Mouse (Mus musculus) forebrain, embryonic 13.5 days (tissue): ENCODE measurements around the gene Chrd. TPM values are rescaled to one million over a fixed set of nuclear protein-coding genes. Genes with fewer than 3 reads are reported as not detected.

Experiments
- ATAC-seq: fragments of 200-750 bp; cut with Nextera tagmentation; 2 replicates; pipeline ENCODE4 v1.8.0; 2017
- H3K27ac ChIP-seq: fragments of 300-500 bp; sonication (generic); 2 replicates; pipeline ENCODE4 v1.5.1; 2015; ENCODE audit warnings: inconsistent platforms, mild to moderate bottlenecking, moderate library complexity
- H3K27me3 ChIP-seq: fragments of 300-500 bp; sonication (generic); 2 replicates; pipeline ENCODE4 v1.6.1; 2015; ENCODE audit warnings: mild to moderate bottlenecking, inconsistent platforms
- H3K36me3 ChIP-seq: fragments of 300-500 bp; sonication (generic); 2 replicates; pipeline ENCODE4 v1.6.1; 2015; ENCODE audit warnings: mild to moderate bottlenecking, inconsistent platforms; ENCODE audit not compliant: poor library complexity, severe bottlenecking
- H3K4me1 ChIP-seq: fragments of 300-500 bp; sonication (generic); 2 replicates; pipeline ENCODE4 v1.6.1; 2015; ENCODE audit warnings: inconsistent platforms
- H3K4me2 ChIP-seq: fragments of 300-500 bp; sonication (generic); 2 replicates; pipeline ENCODE4 v1.6.1; 2015; ENCODE audit warnings: inconsistent platforms, mild to moderate bottlenecking, moderate library complexity
- H3K4me3 ChIP-seq: fragments of 300-500 bp; sonication (generic); 2 replicates; pipeline ENCODE4 v1.5.1; 2015; ENCODE audit warnings: mild to moderate bottlenecking, inconsistent platforms
- H3K9ac ChIP-seq: fragments of 300-500 bp; sonication (generic); 2 replicates; pipeline ENCODE4 v1.6.1; 2015; ENCODE audit warnings: mild to moderate bottlenecking, inconsistent platforms
- H3K9me3 ChIP-seq: fragments of 300-500 bp; sonication (generic); replicated peaks from 2 replicates; pipeline ENCODE4 v1.6.1; 2016; ENCODE audit warnings: inconsistent platforms
- WGBS: fragments of 180-500 bp; shearing (Covaris S2); methylation state at CpG from one replicate; pipeline ENCODE4 v1.1.7; 2015; 5-methylcytosine and 5-hydroxymethylcytosine counted together
- polyA plus RNA-seq: library from polyadenylated mRNA; unstranded; fragments of >200 nt; fragmentation: Nextera tagmentation; extraction: Ambion mirVana; gene quantifications from 2 replicates; pipeline ENCODE4 v1.2.1, GENCODE M21; 2015

The Chrd gene
- 1.8 and 2.8 TPM in 2 replicates for polyA plus RNA-seq

DNA sequence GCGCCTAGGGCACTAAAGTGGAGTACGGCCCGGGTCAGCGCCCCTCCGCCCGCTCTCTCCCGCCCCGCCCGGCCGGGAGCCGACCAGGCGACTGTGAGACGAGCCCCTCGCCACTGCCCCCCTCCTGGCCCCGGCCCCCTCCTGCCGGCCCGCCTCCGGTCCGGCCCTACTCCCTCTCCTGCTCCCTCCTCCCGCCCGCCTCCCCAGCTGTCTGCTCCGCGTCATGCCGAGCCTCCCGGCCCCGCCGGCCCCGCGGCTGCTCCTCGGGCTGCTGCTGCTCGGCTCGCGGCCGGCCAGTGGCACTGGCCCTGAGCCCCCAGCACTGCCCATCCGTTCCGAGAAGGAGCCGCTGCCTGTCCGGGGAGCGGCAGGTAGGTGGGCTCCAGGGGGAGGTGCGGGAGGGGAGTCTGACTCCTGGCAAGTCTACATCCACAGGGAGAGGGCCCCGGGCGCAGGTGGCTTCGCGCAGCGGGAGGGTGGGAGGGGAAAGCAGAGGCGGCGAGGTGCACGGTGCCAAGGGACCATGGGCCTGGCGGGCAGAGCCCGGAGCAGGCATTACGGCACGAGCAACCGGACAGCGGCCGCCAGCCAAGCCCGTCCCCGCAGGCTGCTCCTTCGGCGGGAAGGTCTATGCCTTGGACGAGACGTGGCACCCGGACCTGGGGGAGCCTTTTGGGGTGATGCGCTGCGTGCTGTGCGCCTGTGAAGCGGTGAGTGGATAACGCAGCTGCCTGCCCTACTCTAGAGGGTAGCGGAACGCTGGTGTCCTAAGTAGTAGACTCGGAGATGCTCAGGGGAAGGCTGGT lies at the start of gene Chrd:
Gene Chrd, plus strand, starts transcription at position 203 of the 806 bp plus-strand sequence.
- H3K4me1 ChIP-seq = peaks cover 14% of the 10 kb centered on the region
- peak within 1 kb of the TSS; percentile 81 for H3K9ac ChIP-seq
- H3K36me3 ChIP-seq = no peaks in the 10 kb centered on the region
- peaks cover 33% of the 10 kb centered on the region for H3K27me3 ChIP-seq
- H3K27ac ChIP-seq = peak within 1 kb of the TSS; percentile 14; the same call in 1 of the 2 replicates
- peak; percentile 79 for ATAC-seq
- under 1% methylated on average over 50 of the region's 70 CpGs for WGBS
- peak within 1 kb of the TSS; percentile 94 for H3K4me2 ChIP-seq
- H3K4me3 ChIP-seq = peak within 1 kb of the TSS; percentile 61
- H3K9me3 ChIP-seq = no peaks in the 10 kb centered on the region

DNA sequence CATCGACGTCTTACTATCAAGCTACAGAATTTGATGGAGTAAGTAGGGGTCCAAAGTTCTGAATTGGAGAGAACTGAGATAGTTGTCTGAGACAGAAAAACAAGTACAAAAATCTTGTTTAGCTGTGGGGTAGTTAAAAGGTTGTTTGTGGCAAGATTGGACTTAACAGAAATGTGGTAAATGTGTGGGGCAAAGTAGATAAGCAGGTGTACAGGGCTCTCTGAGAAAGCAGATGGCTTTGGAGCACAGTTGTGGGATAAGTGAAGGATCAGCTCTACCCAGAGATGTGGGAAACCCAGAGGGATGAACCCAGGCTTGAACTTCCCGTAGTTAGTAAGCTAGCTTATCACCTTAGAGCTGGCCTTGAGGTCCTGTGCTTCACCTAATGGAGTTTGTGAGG lies 42.2 kb upstream of the Chrd start:
- Histone ChIP-seq H3K9me3 (no peaks in the 10 kb centered on the region), H3K27me3 (no peaks in the 10 kb centered on the region), H3K36me3 (peaks cover 63% of the 10 kb centered on the region), H3K4me1 (peaks cover 31% of the 10 kb centered on the region), H3K4me3 (no peak overlapping the region), H3K27ac (no peak overlapping the region), H3K4me2 (no peak overlapping the region), H3K9ac (no peak overlapping the region)
- WGBS = 91% methylated on average over 3 of the region's 3 CpGs
- ATAC-seq = no peak

DNA sequence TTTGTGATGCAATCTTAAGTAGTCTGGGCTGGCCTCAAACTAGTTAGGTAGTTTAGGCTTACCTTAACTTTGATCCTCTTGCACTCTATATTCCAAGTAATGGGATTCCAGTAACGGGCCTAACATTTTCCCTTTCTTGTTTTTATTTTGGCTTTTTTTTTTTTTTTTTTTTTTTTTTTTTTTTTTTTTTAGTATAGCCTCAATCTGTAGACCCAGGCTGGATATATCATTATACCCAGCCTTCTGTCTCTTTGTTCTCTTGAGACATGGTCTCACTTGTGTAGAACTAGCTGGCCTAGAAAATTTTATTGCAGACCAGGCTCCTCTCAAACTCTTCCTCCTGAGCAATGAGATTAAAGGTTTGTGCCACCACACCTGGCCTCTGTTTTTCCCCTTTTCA lies 41.3 kb upstream of the Chrd start:
- WGBS = 69% methylated on average over 1 of the region's 1 CpGs

DNA sequence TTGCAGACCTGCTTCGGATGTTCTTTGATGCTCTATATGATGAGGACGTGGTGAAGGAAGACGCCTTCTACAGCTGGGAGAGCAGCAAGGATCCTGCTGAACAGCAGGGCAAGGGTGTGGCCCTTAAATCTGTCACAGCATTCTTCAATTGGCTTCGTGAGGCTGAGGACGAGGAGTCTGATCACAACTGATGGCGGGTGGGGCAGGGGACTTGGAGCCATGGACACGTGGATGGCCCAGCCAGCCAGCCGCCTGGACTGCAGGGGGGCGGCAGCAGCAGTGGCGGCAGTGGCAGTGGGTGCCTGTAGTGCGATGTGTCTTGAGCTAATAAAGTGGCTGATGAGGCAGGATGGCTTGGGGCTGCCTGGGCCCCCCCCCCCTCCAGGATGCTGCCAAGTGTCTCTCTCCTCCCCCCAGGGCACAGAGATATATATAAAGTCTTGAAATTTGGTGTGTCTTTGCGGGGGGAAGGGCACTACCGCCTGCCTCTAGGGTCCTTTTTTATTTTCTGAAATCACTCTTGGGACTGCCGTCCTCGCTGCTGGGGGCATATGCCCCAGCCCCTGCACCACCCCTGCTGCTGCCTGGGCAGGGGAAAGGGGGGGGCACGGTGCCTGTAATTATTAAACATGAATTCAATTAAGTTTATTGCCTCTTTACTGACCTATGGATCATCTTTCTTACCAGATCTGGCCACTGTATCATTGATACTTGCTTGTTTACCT lies 40.5 kb upstream of the Chrd start:
- peak overlapping the region; percentile 65; the same call in 1 of the 2 replicates for H3K4me3 ChIP-seq
- ATAC-seq = 0 out of 2 replicates have a peak, but pooled peaks have one; percentile 0
- WGBS = 41% methylated on average over 16 of the region's 16 CpGs

More for the DNA sequence above, 41.3 kb upstream of the Chrd start:
- Histone ChIP-seq H3K27me3 (no peaks in the 10 kb centered on the region), H3K27ac (no peak overlapping the region), H3K9me3 (no peaks in the 10 kb centered on the region), H3K4me2 (no peak overlapping the region), H3K36me3 (peaks cover 55% of the 10 kb centered on the region), H3K4me3 (no peak overlapping the region), H3K4me1 (peaks cover 39% of the 10 kb centered on the region), H3K9ac (no peak overlapping the region)
- no peak for ATAC-seq

GRCm38 (mm10) chr16:20693111-20693701 lies 39.7 kb upstream of the Chrd start, which contains the start of gene Fam131a:
TSS of gene Fam131a (plus strand) at chr16:20693241.
- Histone ChIP-seq H3K27me3 (no peaks in the 10 kb centered on the region), H3K4me3 (peak within 1 kb of the TSS; percentile 65), H3K4me1 (peaks cover 41% of the 10 kb centered on the region), H3K9me3 (no peaks in the 10 kb centered on the region), H3K9ac (peak within 1 kb of the TSS; percentile 78), H3K4me2 (peak within 1 kb of the TSS; percentile 82), H3K36me3 (peaks cover 39% of the 10 kb centered on the region), H3K27ac (peak within 1 kb of the TSS; percentile 95)
- ATAC-seq = peak; percentile 94
- WGBS = under 1% methylated on average over 32 of the region's 37 CpGs

More for the DNA sequence above, 40.5 kb upstream of the Chrd start:
- peak overlapping the region; percentile 78; the same call in 1 of the 2 replicates for H3K9ac ChIP-seq
- no peaks in the 10 kb centered on the region for H3K27me3 ChIP-seq
- peaks cover 41% of the 10 kb centered on the region for H3K4me1 ChIP-seq
- peak overlapping the region; percentile 95 for H3K27ac ChIP-seq
- peak overlapping the region; percentile 82 for H3K4me2 ChIP-seq
- H3K9me3 ChIP-seq = no peaks in the 10 kb centered on the region
- H3K36me3 ChIP-seq = peaks cover 47% of the 10 kb centered on the region

GRCm38 (mm10) chr16:20694781-20695180 lies 38.1 kb upstream of the Chrd start:
- peaks cover 38% of the 10 kb centered on the region for H3K36me3 ChIP-seq
- H3K27ac ChIP-seq = peak overlapping the region; percentile 77
- ATAC-seq = no peak
- H3K4me2 ChIP-seq = peak overlapping the region; percentile 82
- H3K27me3 ChIP-seq = no peaks in the 10 kb centered on the region
- H3K9me3 ChIP-seq = no peaks in the 10 kb centered on the region
- H3K4me3 ChIP-seq = no peak overlapping the region
- 0 out of 2 replicates have a peak overlapping the region, but pooled peaks have one; percentile 1 for H3K9ac ChIP-seq
- peaks cover 41% of the 10 kb centered on the region for H3K4me1 ChIP-seq
- WGBS = 70% methylated on average over 8 of the region's 8 CpGs

- 1% methylated on average over 46 of the region's 46 CpGs for WGBS
- Histone ChIP-seq H3K9ac (peak overlapping the region; percentile 72), H3K4me3 (peak overlapping the region; percentile 45), H3K4me1 (peaks cover 41% of the 10 kb centered on the region), H3K9me3 (no peaks in the 10 kb centered on the region), H3K27me3 (no peaks in the 10 kb centered on the region), H3K27ac (peak overlapping the region; percentile 77), H3K4me2 (peak overlapping the region; percentile 82), H3K36me3 (peaks cover 34% of the 10 kb centered on the region)
- ATAC-seq = peak; percentile 82
Observed at GRCm38 (mm10) chr16:20695622-20696323, 37.2 kb upstream of the Chrd start.

GRCm38 (mm10) chr16:20699266-20699665 lies 33.7 kb upstream of the Chrd start:
- Histone ChIP-seq H3K4me1 (peaks cover 44% of the 10 kb centered on the region), H3K9me3 (no peaks in the 10 kb centered on the region), H3K4me2 (no peak overlapping the region), H3K36me3 (peaks cover 33% of the 10 kb centered on the region), H3K27ac (no peak overlapping the region), H3K4me3 (no peak overlapping the region), H3K27me3 (no peaks in the 10 kb centered on the region), H3K9ac (no peak overlapping the region)
- no peak for ATAC-seq
- WGBS = 81% methylated on average over 5 of the region's 5 CpGs

DNA sequence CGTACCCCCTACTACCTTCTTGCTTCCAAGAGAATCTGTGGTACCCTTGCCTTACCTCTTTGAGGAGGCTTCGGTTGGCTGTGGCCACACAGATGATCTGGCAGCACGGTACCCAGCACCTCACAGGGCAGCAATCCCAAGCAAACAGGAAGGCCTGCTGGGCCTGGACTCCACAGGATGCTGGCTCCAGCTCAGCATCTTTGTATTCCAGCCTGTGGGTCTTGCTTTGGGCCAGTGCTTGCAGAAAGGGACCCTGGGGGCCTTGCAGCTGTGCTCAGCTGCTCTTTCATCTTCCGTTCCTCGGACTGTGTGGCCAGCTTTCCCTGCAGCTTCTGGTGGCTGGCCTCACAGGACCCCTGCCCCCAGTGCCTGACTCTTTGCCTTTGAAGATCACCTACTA lies 32.9 kb upstream of the Chrd start:
- Histone ChIP-seq H3K4me1 (peaks cover 37% of the 10 kb centered on the region), H3K27me3 (no peaks in the 10 kb centered on the region), H3K27ac (no peak overlapping the region; the same call in 1 of the 2 replicates), H3K9me3 (no peaks in the 10 kb centered on the region), H3K4me3 (no peak overlapping the region), H3K4me2 (no peak overlapping the region), H3K36me3 (peaks cover 33% of the 10 kb centered on the region), H3K9ac (0 out of 2 replicates have a peak overlapping the region, but pooled peaks have one; percentile 9)
- ATAC-seq = no peak
- 37% methylated on average over 5 of the region's 5 CpGs for WGBS

DNA sequence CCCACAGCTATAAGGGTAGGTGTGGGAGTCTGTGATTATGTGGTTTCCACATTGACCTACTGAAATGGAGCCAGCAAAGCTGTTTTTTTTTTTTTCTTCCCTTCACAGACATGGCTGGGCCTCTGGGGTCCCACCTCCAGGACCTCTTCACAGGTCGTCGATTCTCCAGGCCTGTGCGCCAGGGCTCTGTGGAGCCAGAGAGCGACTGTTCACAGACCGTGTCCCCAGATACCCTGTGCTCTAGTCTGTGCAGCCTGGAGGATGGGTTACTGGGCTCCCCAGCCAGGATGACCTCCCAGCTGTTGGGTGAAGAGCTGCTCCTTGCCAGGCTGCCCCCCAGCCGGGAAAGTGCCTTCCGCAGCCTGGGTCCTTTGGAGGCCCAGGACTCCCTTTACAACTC lies 31.6 kb upstream of the Chrd start:
- Histone ChIP-seq H3K4me3 (no peak overlapping the region), H3K27ac (peak overlapping the region; percentile 59), H3K4me1 (peaks cover 25% of the 10 kb centered on the region), H3K9ac (peak overlapping the region; percentile 28), H3K9me3 (no peaks in the 10 kb centered on the region), H3K27me3 (no peaks in the 10 kb centered on the region), H3K36me3 (peaks cover 38% of the 10 kb centered on the region), H3K4me2 (no peak overlapping the region)
- 44% methylated on average over 7 of the region's 7 CpGs for WGBS
- no peak; the same call in 1 of the 2 replicates for ATAC-seq
